Mouse (Mus musculus): ENCODE results near the gene Arih2. TPM values are rescaled to one million over a fixed set of nuclear protein-coding genes. Genes with fewer than 3 reads are reported as not detected.

Arih2 gene
- polyA plus RNA-seq, 1 experiment from 2014 or later: 52.7 TPM

DNA sequence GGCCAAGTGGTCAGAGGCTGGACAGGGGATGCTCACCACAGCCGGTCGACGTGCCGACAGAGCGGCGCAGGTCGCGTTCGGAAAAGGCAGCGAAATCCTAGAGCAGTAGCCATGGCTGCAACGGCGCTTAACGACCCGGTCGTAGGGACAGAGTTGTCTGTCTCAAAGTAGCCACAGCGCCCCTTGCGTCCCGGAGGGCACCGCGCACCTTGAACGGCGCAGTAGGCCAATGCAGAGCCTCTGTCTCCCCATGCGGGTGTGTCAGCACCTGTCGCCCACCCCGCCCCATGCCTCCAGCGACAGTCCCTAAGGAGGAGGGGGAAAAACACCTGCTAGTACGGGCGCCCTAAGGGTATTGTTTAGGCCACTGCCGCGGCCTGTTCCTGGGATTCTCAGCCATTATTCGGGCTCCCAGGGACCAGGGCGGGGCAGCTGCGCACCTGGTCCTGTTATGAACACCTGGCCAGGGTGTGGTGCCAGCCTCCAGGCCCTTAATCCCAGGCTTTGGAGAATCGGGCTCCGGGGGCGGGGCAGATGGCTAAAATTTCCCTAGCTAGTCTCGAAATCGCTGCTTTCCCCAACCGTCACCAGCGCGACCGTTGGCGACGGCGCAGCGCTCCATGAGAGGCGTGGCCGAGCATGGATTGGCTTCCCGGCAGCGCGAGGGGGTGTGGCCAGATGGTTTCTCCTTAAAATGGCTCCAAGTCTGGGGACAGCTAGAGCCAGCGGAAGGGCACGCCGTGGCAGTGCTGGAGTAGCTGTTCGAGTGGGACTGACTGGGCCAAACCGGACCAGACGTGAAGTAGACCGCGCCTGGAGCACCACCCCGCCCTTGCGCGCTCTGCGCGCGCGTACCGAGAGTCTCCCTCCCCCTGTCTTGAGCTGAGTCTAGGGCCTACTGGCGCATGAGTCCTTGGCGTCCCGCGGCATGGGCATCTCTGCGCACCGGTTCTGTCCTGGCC lies 82.1 kb downstream of the Arih2 start, which contains the start of gene Ndufaf3:
Ndufaf3 (minus strand) TSS at position 620 of the 962 bp plus-strand sequence.
- ATAC-seq (ENCODE audit: low FRiP score, low TSS enrichment): peak; percentile 82
- no peaks in the 10 kb centered on the region for H3K27me3 ChIP-seq (ENCODE audit: insufficient read depth, low read length)
- H3K36me3 ChIP-seq (ENCODE audit: insufficient read depth, low read length): peaks cover 46% of the 10 kb centered on the region
- H3K4me1 ChIP-seq (ENCODE audit: insufficient read depth, low read length): peaks cover 32% of the 10 kb centered on the region
- under 1% methylated on average over 73 of the region's 73 CpGs for WGBS
- peak within 1 kb of the TSS; percentile 100 for H3K4me2 ChIP-seq (replicated peaks; ENCODE audit: low read depth, low read length)
- H3K27ac ChIP-seq (ENCODE audit: low read length): peak within 1 kb of the TSS; percentile 96
- no peaks in the 10 kb centered on the region for H3K9me3 ChIP-seq (ENCODE audit: low read length)
- H3K9ac ChIP-seq (replicated peaks; ENCODE audit: low read length): peak within 1 kb of the TSS; percentile 85
- peak within 1 kb of the TSS; percentile 86 for H3K4me3 ChIP-seq (ENCODE audit: low read length)

DNA sequence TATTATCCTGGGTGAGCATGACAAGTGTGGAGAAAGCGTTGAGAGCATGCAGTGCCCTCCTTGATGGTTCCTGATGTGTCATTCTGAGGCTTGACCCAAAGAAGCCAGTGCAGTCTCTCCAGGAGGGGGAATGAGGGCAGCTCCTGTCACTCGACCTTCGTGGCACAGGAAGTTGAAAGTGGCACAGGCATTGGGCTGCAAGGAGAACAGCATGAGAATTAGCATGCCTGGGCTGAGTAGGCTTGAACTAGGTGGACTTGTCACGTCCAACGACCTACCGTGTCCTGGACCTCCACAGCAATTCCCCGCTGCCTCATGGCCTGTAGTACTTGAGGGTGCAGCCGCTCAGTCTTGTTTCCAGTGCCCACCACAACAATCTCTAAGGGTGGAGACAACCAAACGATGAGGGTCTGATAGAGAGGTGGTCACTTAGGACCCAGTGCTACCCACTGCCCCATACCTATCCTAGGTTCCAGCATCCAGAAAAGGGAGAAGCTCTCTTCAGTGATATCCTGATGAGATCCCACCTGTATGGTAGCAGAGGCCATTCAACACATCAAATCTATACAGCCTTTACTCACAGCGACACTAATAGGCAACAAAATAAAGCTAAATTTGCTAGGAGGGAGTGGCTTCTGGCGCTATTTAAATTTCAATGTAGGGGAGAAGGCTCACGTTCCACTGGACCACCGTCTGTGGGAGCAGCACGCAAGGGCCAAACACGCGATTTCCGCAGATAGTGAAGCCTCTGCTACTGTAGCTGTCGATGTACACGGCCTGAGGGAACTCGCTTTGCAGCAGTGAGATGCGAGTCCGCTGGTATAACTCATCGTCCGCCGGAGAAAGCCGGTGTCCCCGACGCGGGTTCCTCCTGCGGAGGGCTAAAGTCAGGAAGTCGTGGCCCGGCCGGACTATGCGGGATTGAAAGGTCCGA lies 83.0 kb downstream of the Arih2 start:
- H3K4me1 ChIP-seq (ENCODE audit: insufficient read depth, low read length): peaks cover 39% of the 10 kb centered on the region
- no peak for ATAC-seq (ENCODE audit: low FRiP score, low TSS enrichment)
- H3K9me3 ChIP-seq (ENCODE audit: low read length): no peaks in the 10 kb centered on the region
- peak overlapping the region; percentile 96 for H3K27ac ChIP-seq (ENCODE audit: low read length)
- peaks cover 44% of the 10 kb centered on the region for H3K36me3 ChIP-seq (ENCODE audit: insufficient read depth, low read length)
- H3K27me3 ChIP-seq (ENCODE audit: insufficient read depth, low read length): no peaks in the 10 kb centered on the region
- WGBS: 9% methylated on average over 35 of the region's 35 CpGs
- H3K9ac ChIP-seq (replicated peaks; ENCODE audit: low read length): peak overlapping the region; percentile 85
- peak overlapping the region; percentile 100 for H3K4me2 ChIP-seq (replicated peaks; ENCODE audit: low read depth, low read length)
- peak overlapping the region; percentile 86 for H3K4me3 ChIP-seq (ENCODE audit: low read length)

DNA sequence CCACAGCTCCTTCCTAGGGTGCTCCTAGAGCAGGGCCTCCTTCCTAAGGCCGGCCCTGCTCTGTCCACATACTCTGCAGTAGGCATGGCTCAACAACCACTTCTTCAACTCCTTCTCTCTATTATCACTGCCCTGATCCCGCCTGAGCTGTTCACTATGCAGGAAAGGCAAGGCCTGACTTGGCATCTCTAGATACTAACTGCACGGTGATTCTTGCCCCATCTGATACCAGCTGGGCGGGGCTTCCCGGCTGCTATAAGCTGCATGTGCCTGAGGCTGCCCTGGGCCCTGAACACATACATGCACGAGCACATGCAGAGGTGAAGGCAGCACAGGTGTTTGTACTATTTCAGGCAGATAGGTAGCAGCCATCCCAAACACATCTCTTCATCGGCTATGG lies 85.1 kb downstream of the Arih2 start:
- H3K36me3 ChIP-seq (ENCODE audit: insufficient read depth, low read length): peaks cover 45% of the 10 kb centered on the region
- no peak for ATAC-seq (ENCODE audit: low FRiP score, low TSS enrichment)
- H3K9ac ChIP-seq (replicated peaks; ENCODE audit: low read length): no peak overlapping the region
- H3K27me3 ChIP-seq (ENCODE audit: insufficient read depth, low read length): no peaks in the 10 kb centered on the region
- H3K4me3 ChIP-seq (ENCODE audit: low read length): no peak overlapping the region
- H3K4me1 ChIP-seq (ENCODE audit: insufficient read depth, low read length): peaks cover 32% of the 10 kb centered on the region
- H3K9me3 ChIP-seq (ENCODE audit: low read length): no peaks in the 10 kb centered on the region
- H3K27ac ChIP-seq (ENCODE audit: low read length): no peak overlapping the region
- H3K4me2 ChIP-seq (replicated peaks; ENCODE audit: low read depth, low read length): no peak overlapping the region
- 83% methylated on average over 7 of the region's 7 CpGs for WGBS

DNA sequence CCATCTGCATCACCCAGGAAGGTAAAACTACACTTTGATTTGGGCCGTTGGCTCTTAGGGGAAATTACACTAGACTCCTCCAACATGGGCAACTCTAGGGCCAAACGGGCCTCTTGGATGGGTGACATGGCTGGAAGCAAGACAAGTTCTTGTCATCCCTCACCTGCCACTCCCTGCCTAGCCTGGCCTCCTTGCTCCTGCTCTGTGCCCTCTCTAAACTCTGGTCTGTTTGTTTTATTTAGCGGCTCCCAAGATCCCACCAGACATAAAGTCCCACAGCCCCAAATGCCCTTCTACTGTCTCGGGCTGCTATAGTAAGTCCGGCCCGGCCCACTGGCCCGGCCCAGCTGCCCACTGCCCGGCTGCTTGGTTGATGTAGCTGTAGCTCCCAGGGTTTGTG lies 85.5 kb downstream of the Arih2 start:
- H3K4me1 ChIP-seq (ENCODE audit: insufficient read depth, low read length): peaks cover 29% of the 10 kb centered on the region
- H3K27me3 ChIP-seq (ENCODE audit: insufficient read depth, low read length): no peaks in the 10 kb centered on the region
- H3K4me3 ChIP-seq (ENCODE audit: low read length): no peak overlapping the region
- no peak overlapping the region for H3K27ac ChIP-seq (ENCODE audit: low read length)
- no peak overlapping the region for H3K4me2 ChIP-seq (replicated peaks; ENCODE audit: low read depth, low read length)
- H3K36me3 ChIP-seq (ENCODE audit: insufficient read depth, low read length): peaks cover 50% of the 10 kb centered on the region
- WGBS: 92% methylated on average over 8 of the region's 8 CpGs
- no peak overlapping the region for H3K9ac ChIP-seq (replicated peaks; ENCODE audit: low read length)
- no peak for ATAC-seq (ENCODE audit: low FRiP score, low TSS enrichment)
- H3K9me3 ChIP-seq (ENCODE audit: low read length): no peaks in the 10 kb centered on the region

DNA sequence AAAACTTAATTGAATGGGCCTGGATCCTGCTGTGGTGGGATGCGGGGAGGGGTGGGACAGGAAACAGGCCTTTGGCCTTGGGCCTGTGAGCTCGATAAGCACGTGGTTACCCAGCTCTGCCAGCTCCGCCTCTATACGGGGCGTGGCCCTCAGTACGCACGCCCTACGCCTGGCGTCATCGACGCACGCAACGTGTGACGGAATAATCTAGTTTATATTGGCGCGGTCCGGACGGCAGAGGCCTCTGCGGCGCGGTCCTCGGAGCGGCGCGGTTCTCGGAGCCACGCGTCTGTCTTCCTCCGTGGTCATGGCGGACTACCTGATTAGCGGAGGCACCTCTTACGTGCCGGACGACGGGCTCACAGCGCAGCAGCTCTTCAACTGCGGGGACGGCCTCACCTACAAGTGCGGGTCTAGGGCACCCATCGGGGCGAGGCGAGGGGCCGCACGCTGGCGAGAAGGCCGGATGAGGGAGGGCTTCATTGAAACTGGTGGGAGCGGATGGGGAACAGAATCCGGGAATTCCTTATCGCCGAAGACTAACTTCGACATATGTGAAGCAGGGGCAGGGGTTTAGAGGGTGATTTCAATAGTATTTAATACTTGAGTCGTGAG lies 88.9 kb downstream of the Arih2 start, which contains the start of gene Impdh2:
Impdh2 (plus strand) TSS at position 60 of the 615 bp plus-strand sequence.
- H3K36me3 ChIP-seq (ENCODE audit: insufficient read depth, low read length): peaks cover 75% of the 10 kb centered on the region
- H3K27ac ChIP-seq (ENCODE audit: low read length): peak within 1 kb of the TSS; percentile 73
- H3K4me1 ChIP-seq (ENCODE audit: insufficient read depth, low read length): peaks cover 10% of the 10 kb centered on the region
- no peaks in the 10 kb centered on the region for H3K9me3 ChIP-seq (ENCODE audit: low read length)
- WGBS: under 1% methylated on average over 52 of the region's 53 CpGs
- peak within 1 kb of the TSS; percentile 90 for H3K4me2 ChIP-seq (replicated peaks; ENCODE audit: low read depth, low read length)
- peak within 1 kb of the TSS; percentile 71 for H3K4me3 ChIP-seq (ENCODE audit: low read length)
- peak; percentile 98 for ATAC-seq (ENCODE audit: low FRiP score, low TSS enrichment)
- H3K9ac ChIP-seq (replicated peaks; ENCODE audit: low read length): peak within 1 kb of the TSS; percentile 87
- no peaks in the 10 kb centered on the region for H3K27me3 ChIP-seq (ENCODE audit: insufficient read depth, low read length)

DNA sequence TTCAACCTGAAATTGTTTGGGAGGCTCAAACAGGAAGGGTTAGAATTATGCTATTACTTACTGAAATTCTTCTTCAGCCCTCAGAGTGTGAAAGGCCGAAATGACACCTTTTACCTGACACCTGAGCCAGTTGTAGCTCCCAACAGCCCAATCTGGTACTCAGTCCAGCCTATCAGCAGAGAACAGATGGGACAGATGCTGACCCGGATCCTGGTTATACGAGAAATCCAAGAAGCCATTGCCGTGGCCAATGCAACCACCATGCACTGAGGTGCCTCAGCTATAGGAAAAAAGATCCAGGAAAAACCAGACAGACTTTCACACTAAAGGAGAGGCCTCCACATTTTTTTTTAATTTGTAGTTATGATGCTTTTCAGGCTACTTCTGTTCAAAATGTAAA lies 90.0 kb downstream of the Arih2 start:
- no peak overlapping the region for H3K9ac ChIP-seq (replicated peaks; ENCODE audit: low read length)
- H3K36me3 ChIP-seq (ENCODE audit: insufficient read depth, low read length): peaks cover 74% of the 10 kb centered on the region
- no peaks in the 10 kb centered on the region for H3K27me3 ChIP-seq (ENCODE audit: insufficient read depth, low read length)
- no peak for ATAC-seq (ENCODE audit: low FRiP score, low TSS enrichment)
- H3K4me1 ChIP-seq (ENCODE audit: insufficient read depth, low read length): peaks cover 10% of the 10 kb centered on the region
- no peak overlapping the region for H3K4me3 ChIP-seq (ENCODE audit: low read length)
- 84% methylated on average over 4 of the region's 4 CpGs for WGBS
- no peak overlapping the region for H3K27ac ChIP-seq (ENCODE audit: low read length)
- no peak overlapping the region for H3K4me2 ChIP-seq (replicated peaks; ENCODE audit: low read depth, low read length)
- no peaks in the 10 kb centered on the region for H3K9me3 ChIP-seq (ENCODE audit: low read length)

MicroRNAs encoded within 50 kb of the gene (microRNA counts, 519-probe panel; counts per million panel counts)
- microRNA mmu-miR-191: 3,381 counts per million, percentile 78 among the panel's probes with 10 or more counts
- 3,129 counts per million, percentile 73 among the panel's probes with 10 or more counts for microRNA mmu-miR-425

Small RNAs within 50 kb of the gene (microRNA-seq; reads per million reads assigned to microRNA genes)
- gene Gm24083 (not detected), gene Gm26298 (not detected), gene Mir191 (not detected), gene Mir425 (1,812 reads per million, percentile 84 among the genes with 10 or more reads in this experiment)

Other genes with a start within 250 kb of the Arih2 start
- gene Ccdc36, start 220.9 kb downstream of the Arih2 start, polyA plus RNA-seq (2015; fragmentation: Nextera tagmentation; extraction: Ambion mirVana): 1.5 and 1.7 TPM in 2 replicates
- not detected in 2 replicates for gene BC048562, start 212.9 kb downstream of the Arih2 start, polyA plus RNA-seq (2015; fragmentation: Nextera tagmentation; extraction: Ambion mirVana)
- gene Ccdc71, start 188.9 kb downstream of the Arih2 start, polyA plus RNA-seq (2015; fragmentation: Nextera tagmentation; extraction: Ambion mirVana): 77.0 and 82.4 TPM in 2 replicates
- 38.8 and 41.6 TPM in 2 replicates for gene Klhdc8b, start 187.8 kb downstream of the Arih2 start, polyA plus RNA-seq (2015; fragmentation: Nextera tagmentation; extraction: Ambion mirVana)
- 68.5 and 73.6 TPM in 2 replicates for gene Lamb2, start 169.7 kb downstream of the Arih2 start, polyA plus RNA-seq (2015; fragmentation: Nextera tagmentation; extraction: Ambion mirVana)
- 79.1 and 82.0 TPM in 2 replicates for gene Usp19, start 158.8 kb downstream of the Arih2 start, polyA plus RNA-seq (2015; fragmentation: Nextera tagmentation; extraction: Ambion mirVana)
- 127 and 140 TPM in 2 replicates for gene Qars, start 141.7 kb downstream of the Arih2 start, polyA plus RNA-seq (2015; fragmentation: Nextera tagmentation; extraction: Ambion mirVana)
- gene Qrich1, start 132.6 kb downstream of the Arih2 start, polyA plus RNA-seq (2015; fragmentation: Nextera tagmentation; extraction: Ambion mirVana): 129 and 135 TPM in 2 replicates
- 188 and 198 TPM in 2 replicates for gene Impdh2, start 89.1 kb downstream of the Arih2 start, polyA plus RNA-seq (2015; fragmentation: Nextera tagmentation; extraction: Ambion mirVana)
- 47.6 and 48.6 TPM in 2 replicates for gene Ndufaf3, start 82.0 kb downstream of the Arih2 start, polyA plus RNA-seq (2015; fragmentation: Nextera tagmentation; extraction: Ambion mirVana)
- 200 TPM in 2 replicates for gene Dalrd3, start 79.5 kb downstream of the Arih2 start, polyA plus RNA-seq (2015; fragmentation: Nextera tagmentation; extraction: Ambion mirVana)
- 148 and 150 TPM in 2 replicates for gene Wdr6, start 70.6 kb downstream of the Arih2 start, polyA plus RNA-seq (2015; fragmentation: Nextera tagmentation; extraction: Ambion mirVana)
- gene P4htm, start 51.7 kb downstream of the Arih2 start, polyA plus RNA-seq (2015; fragmentation: Nextera tagmentation; extraction: Ambion mirVana): 10.8 and 11.0 TPM in 2 replicates
- 60.4 and 61.7 TPM in 2 replicates for gene Slc25a20, start 12.7 kb upstream of the Arih2 start, polyA plus RNA-seq (2015; fragmentation: Nextera tagmentation; extraction: Ambion mirVana)
- 19.8 and 20.2 TPM in 2 replicates for gene Prkar2a, start 39.9 kb upstream of the Arih2 start, polyA plus RNA-seq (2015; fragmentation: Nextera tagmentation; extraction: Ambion mirVana)
- 100 and 109 TPM in 2 replicates for gene Ip6k2, start 134.4 kb upstream of the Arih2 start, polyA plus RNA-seq (2015; fragmentation: Nextera tagmentation; extraction: Ambion mirVana)
- gene Nckipsd, start 159.0 kb upstream of the Arih2 start, polyA plus RNA-seq (2015; fragmentation: Nextera tagmentation; extraction: Ambion mirVana): 17.7 and 23.6 TPM in 2 replicates
- 0.12 and 0.26 TPM in 2 replicates for gene Celsr3, start 176.9 kb upstream of the Arih2 start, polyA plus RNA-seq (2015; fragmentation: Nextera tagmentation; extraction: Ambion mirVana)
- 14.4 and 15.3 TPM in 2 replicates for gene Slc26a6, start 203.9 kb upstream of the Arih2 start, polyA plus RNA-seq (2015; fragmentation: Nextera tagmentation; extraction: Ambion mirVana)

Data from kidney, embryonic 16.5 days (tissue).